Mouse (Mus musculus) intestine, embryonic 15.5 days (tissue): Measurements from ENCODE around the gene Utp3. TPM values are rescaled to one million over a fixed set of nuclear protein-coding genes. Genes with fewer than 3 reads are reported as not detected.

ENCODE experiments used
- ATAC-seq: fragments of 200-750 bp; cut with Nextera tagmentation; 2 replicates; pipeline ENCODE4 v1.8.0; 2017; ENCODE audit warnings: moderate TSS enrichment, moderate library complexity
- H3K27ac ChIP-seq: fragments of 300-500 bp; sonication (generic); 2 replicates; pipeline ENCODE4 v1.5.1; 2015; ENCODE audit warnings: mild to moderate bottlenecking, inconsistent platforms
- H3K27me3 ChIP-seq: fragments of 300-500 bp; sonication (generic); replicated peaks from 2 replicates; pipeline ENCODE4 v1.6.1; 2015; ENCODE audit warnings: inconsistent platforms
- H3K36me3 ChIP-seq: fragments of 300-500 bp; sonication (generic); 2 replicates; pipeline ENCODE4 v1.6.1; 2015; ENCODE audit warnings: inconsistent platforms
- H3K4me1 ChIP-seq: fragments of 300-500 bp; sonication (generic); replicated peaks from 2 replicates; pipeline ENCODE4 v1.6.1; 2015; ENCODE audit warnings: inconsistent platforms
- H3K4me2 ChIP-seq: fragments of 300-500 bp; sonication (generic); replicated peaks from 2 replicates; pipeline ENCODE4 v1.6.1; 2015; ENCODE audit warnings: mild to moderate bottlenecking, inconsistent platforms
- H3K4me3 ChIP-seq: fragments of 300-500 bp; sonication (generic); replicated peaks from 2 replicates; pipeline ENCODE4 v1.5.1; 2015; ENCODE audit warnings: inconsistent platforms
- H3K9ac ChIP-seq: fragments of 300-500 bp; sonication (generic); 2 replicates; pipeline ENCODE4 v1.6.1; 2015; ENCODE audit warnings: inconsistent platforms
- H3K9me3 ChIP-seq: fragments of 300-500 bp; sonication (generic); 2 replicates; pipeline ENCODE4 v1.6.1; 2016; ENCODE audit warnings: inconsistent platforms
- WGBS: fragments of 180-500 bp; shearing (Covaris S2); methylation state at CpG from one replicate; pipeline ENCODE4 v1.1.7; 2015; 5-methylcytosine and 5-hydroxymethylcytosine counted together
- polyA plus RNA-seq: library from polyadenylated mRNA; unstranded; fragments of >200 nt; fragmentation: Nextera tagmentation; extraction: Ambion mirVana; gene quantifications from 2 replicates; pipeline ENCODE4 v1.2.1, GENCODE M21; 2015

Utp3 gene
- polyA plus RNA-seq, 1 experiment from 2014 or later, result 59.4 TPM

DNA sequence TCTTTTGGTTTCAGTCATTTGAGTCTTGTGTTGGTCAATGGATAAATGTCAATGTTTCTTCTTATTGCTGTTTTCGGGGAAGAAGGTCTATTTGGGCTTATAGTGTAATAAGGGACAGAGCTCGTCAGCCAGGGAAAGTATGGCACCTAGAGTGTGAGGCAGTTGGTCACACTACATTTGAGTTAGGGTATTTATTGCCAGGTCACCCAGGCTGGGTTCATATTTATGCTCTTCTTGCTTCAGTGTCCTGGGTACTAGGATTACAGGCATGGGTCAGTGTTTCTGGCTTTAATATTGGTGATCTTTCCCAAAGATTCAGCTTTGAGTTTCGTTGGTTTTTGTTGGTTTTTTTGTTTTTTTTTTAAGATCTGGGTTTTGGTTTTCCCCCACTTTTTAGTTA is 48.5 kb downstream of the Utp3 start:
- no peak for ATAC-seq
- Histone ChIP-seq H3K4me2 (no peak overlapping the region), H3K9ac (no peak overlapping the region), H3K27ac (no peak overlapping the region), H3K36me3 (no peaks in the 10 kb centered on the region), H3K9me3 (no peaks in the 10 kb centered on the region), H3K4me1 (no peaks in the 10 kb centered on the region), H3K4me3 (no peak overlapping the region), H3K27me3 (no peaks in the 10 kb centered on the region)
- WGBS, result 81% methylated on average over 3 of the region's 3 CpGs

DNA sequence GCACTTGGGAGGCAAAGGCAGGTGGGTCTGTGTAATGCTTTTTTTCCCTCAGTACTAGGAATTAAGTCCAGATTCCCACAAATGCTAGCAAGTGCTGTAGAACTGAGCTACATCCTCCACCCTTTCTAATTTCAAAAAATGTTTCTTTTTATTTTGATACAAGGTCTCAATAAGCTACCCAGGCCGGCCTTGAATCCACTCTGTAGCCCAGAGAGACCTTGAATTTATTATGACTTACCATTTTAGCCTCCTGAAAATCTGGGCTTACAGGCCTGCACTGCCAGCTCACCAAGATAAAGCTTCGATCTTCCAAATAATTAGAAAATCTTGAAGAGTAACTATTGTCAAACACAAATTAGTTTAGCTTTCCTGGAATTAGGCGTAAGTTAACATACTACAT is 49.8 kb downstream of the Utp3 start:
- no peak for ATAC-seq
- Histone ChIP-seq H3K36me3 (no peaks in the 10 kb centered on the region), H3K4me2 (no peak overlapping the region), H3K4me1 (no peaks in the 10 kb centered on the region), H3K27me3 (no peaks in the 10 kb centered on the region), H3K9me3 (no peaks in the 10 kb centered on the region), H3K4me3 (no peak overlapping the region), H3K9ac (no peak overlapping the region), H3K27ac (no peak overlapping the region)
- 90% methylated on average over 3 of the region's 3 CpGs for WGBS

DNA sequence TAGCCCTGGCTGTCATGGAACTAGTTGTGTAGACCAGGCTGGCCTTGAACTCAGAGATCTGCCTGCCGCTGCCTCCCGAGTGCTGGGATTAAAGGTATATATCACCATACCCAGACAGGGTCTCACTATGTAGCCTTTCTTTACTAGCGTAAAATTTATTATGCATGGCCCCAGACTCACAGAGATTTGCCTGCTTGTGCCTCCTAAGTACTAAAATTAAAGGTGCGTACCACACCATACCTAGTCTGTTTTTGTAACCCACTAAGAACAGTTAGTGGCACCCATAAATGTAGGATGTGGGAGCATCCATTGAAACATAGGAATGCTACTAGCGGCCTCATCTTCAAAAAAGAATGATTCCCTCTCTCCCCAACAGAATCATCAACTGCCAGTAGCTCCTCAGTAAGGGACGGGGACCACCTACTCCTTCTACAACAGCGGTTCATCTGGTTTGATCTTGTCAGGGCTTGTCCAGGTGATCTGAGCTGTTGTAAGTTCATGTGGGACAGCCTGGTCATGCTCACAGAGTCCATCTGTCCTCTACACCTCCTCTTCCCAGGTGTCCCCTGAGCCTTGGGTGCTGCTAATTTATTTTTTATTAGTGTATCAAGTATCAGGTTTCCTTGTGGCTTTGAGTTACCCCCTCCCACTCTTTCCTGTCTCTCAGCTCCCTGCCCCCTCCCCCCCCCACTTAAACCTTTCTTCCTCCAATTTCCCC is 50.5 kb downstream of the Utp3 start:
- no peak overlapping the region for H3K9ac ChIP-seq
- H3K9me3 ChIP-seq, result no peaks in the 10 kb centered on the region
- no peak overlapping the region for H3K4me3 ChIP-seq
- WGBS, result 92% methylated on average over 7 of the region's 7 CpGs
- no peak overlapping the region for H3K4me2 ChIP-seq
- H3K36me3 ChIP-seq, result no peaks in the 10 kb centered on the region
- H3K27ac ChIP-seq, result no peak overlapping the region
- no peaks in the 10 kb centered on the region for H3K27me3 ChIP-seq
- ATAC-seq, result no peak
- H3K4me1 ChIP-seq, result no peaks in the 10 kb centered on the region

Other genes with a start within 250 kb of the Utp3 start
- gene Prol1, start 237.2 kb upstream of the Utp3 start, polyA plus RNA-seq, result not detected in 2 replicates
- not detected in 2 replicates for gene Amtn, start 178.4 kb upstream of the Utp3 start, polyA plus RNA-seq
- not detected in 2 replicates for gene Ambn, start 98.5 kb upstream of the Utp3 start, polyA plus RNA-seq
- gene Enam, start 66.5 kb upstream of the Utp3 start, polyA plus RNA-seq, result not detected in 2 replicates
- gene Jchain, start 26.6 kb upstream of the Utp3 start, polyA plus RNA-seq, result 0.20 TPM in 1 of 2 replicates, not detected in the other
- 17.4 and 20.9 TPM in 2 replicates for gene Rufy3, start 10.6 kb downstream of the Utp3 start, polyA plus RNA-seq
- 47.2 and 47.9 TPM in 2 replicates for gene Grsf1, start 121.7 kb downstream of the Utp3 start, polyA plus RNA-seq
- 9.6 and 11.4 TPM in 2 replicates for gene Mob1b, start 166.4 kb downstream of the Utp3 start, polyA plus RNA-seq
- 38.0 and 44.2 TPM in 2 replicates for gene Dck, start 210.5 kb downstream of the Utp3 start, polyA plus RNA-seq